Mouse (Mus musculus): Measurements from ENCODE around the gene Cyp2d11. TPM values are rescaled to one million over a fixed set of nuclear protein-coding genes. Genes with fewer than 3 reads are reported as not detected.

Gene Cyp2d11
- polyA plus RNA-seq, 1 experiment from 2014 or later, result not detected

DNA sequence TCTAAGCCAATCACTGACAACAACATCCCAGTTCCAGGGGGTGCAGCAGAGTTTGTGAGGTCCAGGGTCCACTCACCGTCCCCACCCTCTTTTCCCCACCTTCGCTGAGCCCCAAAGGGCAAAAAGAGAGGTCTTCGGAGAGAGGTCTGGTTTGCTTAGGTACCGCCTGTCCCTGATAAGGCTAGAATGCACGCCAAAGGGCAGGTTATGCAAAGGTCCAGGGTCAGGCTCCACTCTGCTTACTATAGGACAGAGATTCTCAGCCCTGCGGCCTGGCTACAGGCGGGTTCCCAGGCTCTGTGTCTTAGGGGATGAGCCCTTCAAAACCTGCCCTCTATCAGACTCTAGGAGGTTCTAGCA is 14.3 kb downstream of the Cyp2d11 start:
- Histone ChIP-seq H3K27me3 (ENCODE audit: control insufficient read depth, insufficient read depth, low read length) (no peaks in the 10 kb centered on the region), H3K36me3 (replicated peaks; ENCODE audit: control insufficient read depth, insufficient read depth, low read depth, low read length) (no peaks in the 10 kb centered on the region), H3K27ac (replicated peaks; ENCODE audit: low read depth, low read length) (no peak overlapping the region), H3K9ac (replicated peaks; ENCODE audit: low read length) (peak overlapping the region; percentile 66; the same call in 1 of the 2 replicates), H3K4me3 (ENCODE audit: low read depth, low read length) (peak overlapping the region; percentile 36), H3K9me3 (replicated peaks; ENCODE audit: control insufficient read depth, low read length) (no peaks in the 10 kb centered on the region), H3K4me1 (ENCODE audit: control insufficient read depth, insufficient read depth, low read length) (no peaks in the 10 kb centered on the region), H3K4me2 (ENCODE audit: low read depth, low read length) (peak overlapping the region; percentile 67)
- 17% methylated on average over 7 of the region's 7 CpGs for WGBS
- ATAC-seq (replicated peaks; ENCODE audit: insufficient number of reproducible peaks, low FRiP score, low TSS enrichment, low read depth), result peak; percentile 49; the same call in 1 of the 2 replicates
- DNase-seq (ENCODE audit: low spot score), result no peak

DNA sequence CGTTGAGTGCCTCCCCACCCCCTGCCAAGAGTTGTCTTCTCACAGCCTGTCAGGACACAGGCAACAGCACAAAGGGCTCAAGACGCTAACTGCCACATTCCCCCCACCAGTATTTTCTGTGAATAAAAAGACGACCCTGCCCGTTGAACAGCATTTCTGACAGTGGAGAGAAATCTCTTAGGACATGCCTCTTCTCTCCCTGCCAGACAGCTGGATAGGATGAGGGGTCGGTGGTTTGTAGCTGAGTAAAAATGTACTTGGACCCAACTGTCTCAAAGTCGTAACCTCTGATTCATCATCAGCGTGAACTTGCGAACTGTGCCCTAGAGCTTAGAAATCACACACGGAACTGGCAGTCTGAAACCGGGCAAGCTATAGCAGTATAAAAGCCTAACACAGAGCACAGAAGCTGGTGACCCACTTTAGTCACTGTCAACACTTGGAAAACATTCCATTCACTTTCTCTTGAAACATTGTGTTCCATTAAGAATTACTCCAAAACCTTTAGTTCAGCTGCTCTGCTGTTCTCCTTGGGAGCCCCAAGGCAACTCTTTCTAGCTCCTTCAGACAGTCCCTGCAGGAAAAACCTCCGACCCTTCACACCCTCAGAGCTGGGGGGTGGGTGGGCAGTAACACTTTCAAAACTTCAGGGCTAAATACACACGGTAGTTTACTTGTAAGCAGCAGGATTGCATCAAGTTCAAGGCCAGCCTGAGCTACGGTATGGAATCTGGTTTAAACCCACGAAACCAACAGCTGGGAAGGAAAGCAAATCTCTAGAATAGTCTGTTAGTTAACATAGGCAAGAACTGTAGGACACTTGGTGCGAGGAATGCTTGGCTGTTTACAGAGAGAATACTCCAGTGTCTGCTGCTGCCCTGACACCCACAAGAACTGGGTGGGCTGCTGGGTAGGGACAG is 15.3 kb downstream of the Cyp2d11 start:
- Histone ChIP-seq H3K36me3 (replicated peaks; ENCODE audit: control insufficient read depth, insufficient read depth, low read depth, low read length) (no peaks in the 10 kb centered on the region), H3K9me3 (replicated peaks; ENCODE audit: control insufficient read depth, low read length) (no peaks in the 10 kb centered on the region), H3K27me3 (ENCODE audit: control insufficient read depth, insufficient read depth, low read length) (no peaks in the 10 kb centered on the region), H3K9ac (replicated peaks; ENCODE audit: low read length) (no peak overlapping the region), H3K4me2 (ENCODE audit: low read depth, low read length) (no peak overlapping the region), H3K27ac (replicated peaks; ENCODE audit: low read depth, low read length) (no peak overlapping the region), H3K4me1 (ENCODE audit: control insufficient read depth, insufficient read depth, low read length) (no peaks in the 10 kb centered on the region), H3K4me3 (ENCODE audit: low read depth, low read length) (no peak overlapping the region)
- WGBS, result 57% methylated on average over 15 of the region's 15 CpGs
- no peak for ATAC-seq (replicated peaks; ENCODE audit: insufficient number of reproducible peaks, low FRiP score, low TSS enrichment, low read depth)
- no peak for DNase-seq (ENCODE audit: low spot score)

GRCm38 (mm10) chr15:82377701-82378100 is 16.1 kb downstream of the Cyp2d11 start:
- no peak for DNase-seq (ENCODE audit: low spot score)
- no peaks in the 10 kb centered on the region for H3K27me3 ChIP-seq (ENCODE audit: control insufficient read depth, insufficient read depth, low read length)
- H3K4me1 ChIP-seq (ENCODE audit: control insufficient read depth, insufficient read depth, low read length), result no peaks in the 10 kb centered on the region
- H3K4me2 ChIP-seq (ENCODE audit: low read depth, low read length), result no peak overlapping the region
- H3K27ac ChIP-seq (replicated peaks; ENCODE audit: low read depth, low read length), result no peak overlapping the region
- no peak for ATAC-seq (replicated peaks; ENCODE audit: insufficient number of reproducible peaks, low FRiP score, low TSS enrichment, low read depth)
- H3K9ac ChIP-seq (replicated peaks; ENCODE audit: low read length), result no peak overlapping the region
- WGBS, result 74% methylated on average over 5 of the region's 5 CpGs
- H3K36me3 ChIP-seq (replicated peaks; ENCODE audit: control insufficient read depth, insufficient read depth, low read depth, low read length), result no peaks in the 10 kb centered on the region
- no peaks in the 10 kb centered on the region for H3K9me3 ChIP-seq (replicated peaks; ENCODE audit: control insufficient read depth, low read length)
- no peak overlapping the region for H3K4me3 ChIP-seq (ENCODE audit: low read depth, low read length)

DNA sequence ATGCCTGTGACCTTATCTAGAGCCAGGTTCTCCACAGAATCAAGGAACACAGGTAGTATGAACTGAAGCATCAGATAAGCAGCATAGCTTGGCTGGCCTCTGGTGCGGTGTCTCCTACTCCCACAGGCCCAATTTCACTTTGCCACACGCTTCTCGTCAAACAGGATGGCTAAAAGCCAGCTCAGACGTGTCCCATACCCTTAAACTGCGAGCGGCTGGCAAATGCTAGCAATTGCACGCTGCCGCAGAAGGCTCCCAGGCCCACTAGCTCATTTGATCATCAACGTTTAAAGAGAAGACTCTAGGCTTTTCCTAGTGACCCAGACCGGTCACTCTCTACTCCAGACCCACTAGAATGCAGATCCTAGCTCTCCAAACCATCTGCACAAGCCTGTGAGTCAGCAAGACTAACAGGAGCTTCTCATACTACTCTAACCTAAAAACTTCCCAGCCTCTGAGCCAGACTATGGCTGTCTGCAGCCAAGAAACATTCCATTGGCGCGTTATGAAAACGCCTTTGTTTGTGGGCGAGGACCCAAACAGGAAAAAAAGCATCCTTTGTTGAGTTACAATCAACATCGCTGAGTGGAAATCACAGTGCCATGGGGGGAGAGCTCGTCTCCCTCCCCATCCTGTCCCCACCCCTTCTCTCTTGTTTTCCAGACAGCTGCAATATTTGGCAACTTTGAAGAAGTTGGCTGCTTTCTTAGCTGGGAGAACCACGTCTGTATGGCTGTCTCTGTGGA is 17.3 kb downstream of the Cyp2d11 start:
- Histone ChIP-seq H3K9ac (replicated peaks; ENCODE audit: low read length) (no peak overlapping the region), H3K27me3 (ENCODE audit: control insufficient read depth, insufficient read depth, low read length) (no peaks in the 10 kb centered on the region), H3K4me3 (ENCODE audit: low read depth, low read length) (no peak overlapping the region), H3K36me3 (replicated peaks; ENCODE audit: control insufficient read depth, insufficient read depth, low read depth, low read length) (no peaks in the 10 kb centered on the region), H3K27ac (replicated peaks; ENCODE audit: low read depth, low read length) (no peak overlapping the region), H3K4me1 (ENCODE audit: control insufficient read depth, insufficient read depth, low read length) (no peaks in the 10 kb centered on the region), H3K4me2 (ENCODE audit: low read depth, low read length) (no peak overlapping the region), H3K9me3 (replicated peaks; ENCODE audit: control insufficient read depth, low read length) (no peaks in the 10 kb centered on the region)
- DNase-seq (ENCODE audit: low spot score) (no peak), ATAC-seq (replicated peaks; ENCODE audit: insufficient number of reproducible peaks, low FRiP score, low TSS enrichment, low read depth) (no peak)
- 65% methylated on average over 17 of the region's 17 CpGs for WGBS

- no peaks in the 10 kb centered on the region for H3K27me3 ChIP-seq (ENCODE audit: control insufficient read depth, insufficient read depth, low read length)
- no peak overlapping the region for H3K4me2 ChIP-seq (ENCODE audit: low read depth, low read length)
- ATAC-seq (replicated peaks; ENCODE audit: insufficient number of reproducible peaks, low FRiP score, low TSS enrichment, low read depth) (no peak), DNase-seq (ENCODE audit: low spot score) (no peak)
- no peaks in the 10 kb centered on the region for H3K4me1 ChIP-seq (ENCODE audit: control insufficient read depth, insufficient read depth, low read length)
- no peak overlapping the region for H3K27ac ChIP-seq (replicated peaks; ENCODE audit: low read depth, low read length)
- no peaks in the 10 kb centered on the region for H3K9me3 ChIP-seq (replicated peaks; ENCODE audit: control insufficient read depth, low read length)
- H3K36me3 ChIP-seq (replicated peaks; ENCODE audit: control insufficient read depth, insufficient read depth, low read depth, low read length), result no peaks in the 10 kb centered on the region
- 83% methylated on average over 9 of the region's 9 CpGs for WGBS
- no peak overlapping the region for H3K4me3 ChIP-seq (ENCODE audit: low read depth, low read length)
- H3K9ac ChIP-seq (replicated peaks; ENCODE audit: low read length), result no peak overlapping the region
These were observed 18.0 kb downstream of the Cyp2d11 start for GRCm38 (mm10) chr15:82375855-82376254.

- Histone ChIP-seq H3K9me3 (replicated peaks; ENCODE audit: control insufficient read depth, low read length) (no peaks in the 10 kb centered on the region), H3K27ac (replicated peaks; ENCODE audit: low read depth, low read length) (no peak overlapping the region)
- no peak for ATAC-seq (replicated peaks; ENCODE audit: insufficient number of reproducible peaks, low FRiP score, low TSS enrichment, low read depth)
These were observed 19.4 kb downstream of the Cyp2d11 start for GRCm38 (mm10) chr15:82374437-82374836.

GRCm38 (mm10) chr15:82372991-82373390 is 20.8 kb downstream of the Cyp2d11 start:
- Histone ChIP-seq H3K9me3 (replicated peaks; ENCODE audit: control insufficient read depth, low read length) (no peaks in the 10 kb centered on the region), H3K9ac (replicated peaks; ENCODE audit: low read length) (no peak overlapping the region), H3K36me3 (replicated peaks; ENCODE audit: control insufficient read depth, insufficient read depth, low read depth, low read length) (no peaks in the 10 kb centered on the region), H3K4me3 (ENCODE audit: low read depth, low read length) (no peak overlapping the region), H3K4me1 (ENCODE audit: control insufficient read depth, insufficient read depth, low read length) (no peaks in the 10 kb centered on the region), H3K27ac (replicated peaks; ENCODE audit: low read depth, low read length) (no peak overlapping the region), H3K4me2 (ENCODE audit: low read depth, low read length) (no peak overlapping the region), H3K27me3 (ENCODE audit: control insufficient read depth, insufficient read depth, low read length) (no peaks in the 10 kb centered on the region)
- DNase-seq (ENCODE audit: low spot score) (no peak), ATAC-seq (replicated peaks; ENCODE audit: insufficient number of reproducible peaks, low FRiP score, low TSS enrichment, low read depth) (no peak)
- WGBS, result 89% methylated on average over 5 of the region's 5 CpGs

More at GRCm38 (mm10) chr15:82374437-82374836, 19.4 kb downstream of the Cyp2d11 start:
- no peak for DNase-seq (ENCODE audit: low spot score)
- H3K9ac ChIP-seq (replicated peaks; ENCODE audit: low read length), result no peak overlapping the region
- H3K4me1 ChIP-seq (ENCODE audit: control insufficient read depth, insufficient read depth, low read length), result no peaks in the 10 kb centered on the region
- no peaks in the 10 kb centered on the region for H3K36me3 ChIP-seq (replicated peaks; ENCODE audit: control insufficient read depth, insufficient read depth, low read depth, low read length)
- no peak overlapping the region for H3K4me2 ChIP-seq (ENCODE audit: low read depth, low read length)
- no peak overlapping the region for H3K4me3 ChIP-seq (ENCODE audit: low read depth, low read length)
- 85% methylated on average over 5 of the region's 5 CpGs for WGBS
- no peaks in the 10 kb centered on the region for H3K27me3 ChIP-seq (ENCODE audit: control insufficient read depth, insufficient read depth, low read length)

GRCm38 (mm10) chr15:82372446-82372845 is 21.4 kb downstream of the Cyp2d11 start:
- ATAC-seq (replicated peaks; ENCODE audit: insufficient number of reproducible peaks, low FRiP score, low TSS enrichment, low read depth) (no peak), DNase-seq (ENCODE audit: low spot score) (no peak)
- Histone ChIP-seq H3K36me3 (replicated peaks; ENCODE audit: control insufficient read depth, insufficient read depth, low read depth, low read length) (no peaks in the 10 kb centered on the region), H3K4me1 (ENCODE audit: control insufficient read depth, insufficient read depth, low read length) (no peaks in the 10 kb centered on the region), H3K9me3 (replicated peaks; ENCODE audit: control insufficient read depth, low read length) (no peaks in the 10 kb centered on the region), H3K27me3 (ENCODE audit: control insufficient read depth, insufficient read depth, low read length) (no peaks in the 10 kb centered on the region), H3K4me3 (ENCODE audit: low read depth, low read length) (no peak overlapping the region), H3K27ac (replicated peaks; ENCODE audit: low read depth, low read length) (no peak overlapping the region), H3K9ac (replicated peaks; ENCODE audit: low read length) (no peak overlapping the region), H3K4me2 (ENCODE audit: low read depth, low read length) (no peak overlapping the region)
- WGBS, result 88% methylated on average over 6 of the region's 6 CpGs

Data from embryonic facial prominence, embryonic 11.5 days (tissue).